Mouse (Mus musculus) layer of hippocampus, adult 18-20 months (tissue): ENCODE measurements around the gene B4gat1. TPM values are rescaled to one million over a fixed set of nuclear protein-coding genes. Genes with fewer than 3 reads are reported as not detected.

Experiments
- DNase-seq, 2 experiments: peaks; one replicate each; pipeline ENCODE4 v3.0.0; 2022; ENCODE audit warnings: low spot score in 2 of 2
- total RNA-seq, 2 experiments: library from RNA; stranded (reverse); gene quantifications; 2 replicates each; pipeline ENCODE4 v1.2.3; 2021

The B4gat1 gene
- total RNA-seq, 2 experiments from 2014 or later: 114 to 120 TPM

DNA sequence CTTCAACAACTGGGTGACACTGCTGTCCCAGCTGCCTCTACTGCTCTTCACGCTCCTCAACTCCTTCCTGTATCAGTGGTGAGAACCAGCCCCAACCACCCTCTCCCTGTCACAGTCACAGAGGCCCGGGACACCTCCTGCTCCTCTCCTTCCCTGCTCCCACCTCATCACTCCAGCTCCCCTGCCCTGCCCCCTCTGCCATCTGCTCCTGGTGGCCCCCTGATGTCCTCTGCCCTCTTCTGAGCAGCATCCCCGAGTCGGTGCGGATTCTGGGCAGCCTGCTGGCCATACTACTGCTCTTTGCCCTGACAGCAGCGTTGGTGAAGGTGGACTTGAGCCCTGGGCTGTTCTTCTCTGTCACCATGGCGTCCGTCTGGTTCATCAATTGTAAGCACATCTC, 12.5 kb upstream of the B4gat1 start:
- DNase-seq: no peak

DNA sequence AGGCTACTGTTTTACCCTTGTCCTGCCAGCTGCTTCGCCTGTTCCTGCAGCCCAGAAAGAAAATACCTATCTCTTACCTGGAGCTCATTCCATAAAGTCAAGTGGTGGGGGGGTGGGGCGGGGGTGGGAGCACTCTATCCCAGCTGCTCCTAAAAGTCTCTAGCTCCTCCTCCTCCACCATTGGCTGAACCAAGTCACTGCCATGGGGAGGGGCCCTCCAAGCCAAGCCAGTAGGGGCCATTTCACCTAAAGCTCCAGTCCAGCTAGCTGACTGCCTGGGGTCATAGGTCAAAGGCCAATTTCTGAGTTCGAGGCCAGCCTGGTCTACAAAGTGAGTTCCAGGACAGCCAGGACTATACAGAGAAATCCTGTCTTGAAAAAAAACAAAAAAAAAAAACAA, 5.9 kb upstream of the B4gat1 start:
- DNase-seq: no peak

DNA sequence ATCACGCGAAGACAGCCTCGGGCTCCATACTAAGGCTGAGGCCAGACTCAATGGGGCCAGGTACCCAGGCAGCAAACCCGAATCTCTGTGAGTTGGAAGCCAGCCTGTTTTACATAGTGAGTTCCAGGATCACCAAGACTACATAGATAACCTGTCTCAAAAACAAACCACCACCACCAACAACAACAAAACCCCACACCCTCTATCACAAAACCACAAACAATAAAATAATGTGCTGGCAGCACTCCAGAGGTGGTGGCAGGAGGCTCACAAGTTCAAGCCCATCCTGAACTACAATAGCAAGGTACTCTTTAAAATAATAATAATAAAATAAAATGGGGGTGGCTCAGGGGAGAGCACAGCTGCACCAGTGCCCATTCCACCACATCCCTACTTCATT, 2.0 kb upstream of the B4gat1 start:
- DNase-seq: no peak

DNA sequence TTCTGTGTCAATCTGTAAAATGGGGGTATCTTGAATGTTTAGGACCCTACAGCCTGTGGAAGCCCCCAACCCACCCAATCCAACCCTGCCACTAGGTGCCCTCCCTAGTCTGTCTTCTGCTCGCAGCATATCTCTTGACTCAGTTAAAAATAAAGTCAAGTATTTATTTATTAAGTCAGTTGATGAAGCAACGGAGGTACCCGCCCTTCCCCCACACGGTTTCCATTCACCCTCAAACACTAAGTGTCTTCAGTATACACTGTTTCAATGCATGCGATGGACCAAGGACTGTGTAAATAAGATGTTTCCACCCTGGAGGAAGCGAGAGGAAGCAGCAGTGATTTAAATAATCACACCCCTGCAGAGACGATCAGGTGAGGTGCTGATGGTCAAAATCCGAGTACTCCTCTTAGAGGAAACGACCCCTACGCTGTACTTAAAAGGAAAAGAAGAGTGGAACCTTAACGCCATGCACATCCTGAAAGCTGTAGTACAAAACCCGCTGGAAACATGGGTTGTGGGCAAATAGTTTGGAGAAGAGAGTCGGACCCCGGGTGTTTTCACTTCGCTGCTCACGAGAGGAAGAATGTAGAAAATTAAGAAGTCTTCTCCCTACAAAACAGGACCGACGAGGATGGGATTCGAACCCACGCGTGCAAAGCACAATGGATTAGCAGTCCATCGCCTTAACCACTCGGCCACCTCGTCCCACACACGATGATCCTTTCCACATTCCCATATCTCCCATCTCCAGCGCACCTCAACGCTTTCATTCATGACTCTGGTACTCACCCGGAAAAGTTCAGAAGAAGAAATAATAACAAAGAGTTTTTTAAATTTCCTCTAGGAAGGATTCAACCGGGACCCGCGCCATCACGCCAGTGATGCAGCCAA, 701 bp upstream of the B4gat1 start:
- DNase-seq: peak; percentile 86 to 91

DNA sequence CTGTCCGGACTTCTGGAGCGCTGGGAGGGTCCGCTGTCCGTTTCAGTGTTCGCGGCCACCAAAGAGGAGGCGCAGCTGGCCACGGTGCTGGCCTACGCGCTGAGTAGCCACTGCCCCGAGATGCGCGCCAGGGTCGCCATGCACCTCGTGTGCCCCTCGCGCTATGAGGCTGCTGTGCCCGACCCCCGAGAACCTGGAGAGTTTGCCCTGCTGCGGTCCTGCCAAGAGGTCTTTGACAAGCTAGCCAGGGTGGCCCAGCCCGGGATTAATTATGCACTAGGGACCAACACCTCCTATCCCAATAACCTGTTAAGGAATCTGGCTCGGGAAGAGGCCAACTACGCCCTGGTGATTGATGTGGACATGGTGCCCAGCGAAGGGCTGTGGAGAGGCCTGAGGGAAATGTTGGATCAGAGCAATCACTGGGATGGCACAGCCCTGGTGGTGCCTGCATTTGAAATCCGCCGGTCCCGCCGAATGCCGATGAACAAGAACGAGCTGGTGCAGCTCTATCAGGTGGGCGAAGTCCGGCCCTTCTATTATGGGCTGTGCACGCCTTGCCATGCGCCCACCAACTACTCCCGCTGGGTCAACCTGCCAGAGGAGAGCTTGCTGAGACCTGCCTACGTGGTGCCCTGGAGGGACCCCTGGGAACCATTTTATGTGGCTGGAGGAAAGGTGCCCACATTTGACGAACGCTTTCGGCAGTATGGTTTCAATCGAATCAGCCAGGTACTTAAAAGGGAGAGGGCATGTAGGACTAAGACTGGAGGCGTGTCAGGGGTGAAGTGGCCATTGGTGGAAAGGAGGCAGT, 882 bp downstream of the B4gat1 start:
- DNase-seq: peak in 1 of 2 experiments; percentile 33

DNA sequence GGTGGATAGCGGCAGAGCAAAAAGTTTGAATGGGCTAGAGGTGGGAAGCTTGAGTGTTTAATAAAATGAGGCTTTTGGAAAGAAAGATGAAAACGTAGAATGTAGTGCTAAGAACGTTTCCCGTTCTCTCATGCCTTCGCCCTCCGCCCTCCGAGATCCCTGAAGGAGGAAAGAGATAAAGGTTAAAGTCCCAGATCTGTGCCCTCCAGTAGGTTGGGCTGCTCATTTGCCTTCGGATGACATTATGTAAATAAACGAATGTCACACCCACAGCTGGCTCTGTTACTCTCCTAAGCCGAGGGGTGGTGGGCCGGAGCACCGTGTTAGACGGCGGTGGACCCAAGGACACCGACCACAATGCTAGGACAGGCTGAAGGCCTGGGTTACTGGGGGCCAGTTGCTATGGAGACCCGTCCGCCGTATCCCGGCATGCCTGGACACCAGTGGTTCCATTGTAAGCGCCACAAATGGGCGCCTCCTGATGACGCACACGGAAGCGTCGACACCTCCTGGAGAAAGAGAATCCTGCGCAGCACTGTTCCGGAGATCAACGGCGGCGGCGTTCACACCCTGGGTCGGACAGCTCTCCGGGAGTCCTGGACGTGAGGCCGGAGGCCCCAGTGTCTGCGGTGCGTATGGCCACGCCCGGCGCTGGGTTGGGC, 2.4 kb downstream of the B4gat1 start, which contains the start of gene Brms1:
Gene Brms1, plus strand, starts transcription at position 493 of the 662 bp plus-strand sequence.
- peak; percentile 88 to 96 for DNase-seq

DNA sequence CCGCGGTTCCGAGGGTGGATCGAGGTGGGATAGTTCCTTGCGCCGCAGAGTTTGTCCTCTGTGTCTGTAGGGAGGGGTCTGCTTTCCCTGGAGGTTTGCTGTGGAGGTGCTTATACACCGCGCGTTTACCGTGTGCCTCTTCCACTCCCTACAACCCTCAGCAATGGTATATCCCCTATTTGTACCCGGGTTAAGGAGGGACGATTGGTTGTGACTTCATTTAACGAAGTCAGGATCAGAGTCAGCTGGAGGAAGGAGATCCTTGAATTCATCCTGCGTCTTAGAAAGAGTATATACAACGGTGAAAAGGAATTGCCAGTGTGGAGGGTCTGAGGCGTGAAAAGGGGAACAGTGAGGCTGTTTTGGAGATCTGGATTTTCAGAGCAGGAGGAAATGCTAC, 3.0 kb downstream of the B4gat1 start:
- DNase-seq: no peak

DNA sequence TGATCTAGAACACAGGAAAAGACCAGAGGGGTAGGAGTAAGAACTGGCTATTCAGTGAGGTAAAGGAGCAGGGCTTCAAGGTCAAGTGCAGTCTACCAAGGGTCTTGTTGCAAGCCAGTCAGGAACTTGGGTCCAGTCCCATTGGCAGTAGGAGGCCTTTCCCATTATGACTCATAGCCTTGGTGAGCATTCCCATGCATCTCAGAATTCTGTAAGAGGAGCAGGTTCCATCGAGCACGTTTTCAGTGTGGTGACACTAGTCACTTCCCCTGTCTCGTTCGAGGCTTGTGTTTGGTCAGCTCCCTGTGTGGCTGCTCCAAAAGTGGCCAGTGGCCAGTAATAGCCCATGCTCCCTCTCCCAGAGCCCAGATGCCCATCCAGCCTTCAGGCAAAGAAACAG, 6.9 kb downstream of the B4gat1 start:
- DNase-seq: no peak

DNA sequence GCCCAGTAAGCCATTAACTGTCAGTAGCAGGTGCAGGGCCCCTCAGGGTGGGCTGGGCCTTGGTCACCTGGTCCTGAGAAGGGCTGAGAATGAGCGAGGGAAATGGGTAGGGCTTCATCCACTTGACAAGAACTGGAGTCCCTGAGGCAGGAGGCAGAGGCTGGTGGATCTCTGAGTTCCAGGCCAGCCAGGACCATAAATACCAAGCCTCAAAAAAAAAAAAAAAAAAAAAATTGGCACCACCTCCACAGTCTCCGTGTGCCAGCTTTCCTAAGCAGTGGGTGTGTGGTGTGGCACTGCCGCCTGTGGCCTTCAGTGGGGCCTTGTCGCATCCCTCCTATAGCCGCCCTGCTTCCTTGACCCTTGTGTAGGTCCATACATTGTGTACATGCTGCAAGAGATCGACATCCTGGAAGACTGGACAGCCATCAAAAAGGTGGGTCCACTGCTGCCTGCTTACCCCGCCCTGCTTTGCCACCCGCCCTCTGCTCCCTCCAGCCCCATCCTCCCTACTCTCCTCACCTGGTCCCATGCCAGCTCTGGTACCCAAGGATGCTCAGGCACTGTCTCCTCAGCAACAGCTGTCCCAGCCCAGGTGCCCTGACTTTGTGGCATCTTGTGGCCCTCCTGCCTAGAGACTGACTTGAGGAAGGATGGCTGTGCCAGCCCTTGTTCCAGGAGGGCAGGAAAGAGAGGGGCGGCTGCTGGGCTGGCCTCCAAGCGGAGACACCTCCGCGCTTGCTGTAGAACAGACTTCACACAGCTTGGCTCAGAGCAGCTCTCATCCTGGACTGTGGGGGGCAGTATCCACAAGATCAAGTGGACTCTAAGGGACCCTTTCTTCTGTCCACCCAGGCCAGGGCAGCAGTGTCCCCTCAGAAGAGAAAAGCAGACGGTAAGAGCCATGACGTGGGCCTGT, 9.8 kb downstream of the B4gat1 start:
- peak; percentile 73 to 84 for DNase-seq

DNA sequence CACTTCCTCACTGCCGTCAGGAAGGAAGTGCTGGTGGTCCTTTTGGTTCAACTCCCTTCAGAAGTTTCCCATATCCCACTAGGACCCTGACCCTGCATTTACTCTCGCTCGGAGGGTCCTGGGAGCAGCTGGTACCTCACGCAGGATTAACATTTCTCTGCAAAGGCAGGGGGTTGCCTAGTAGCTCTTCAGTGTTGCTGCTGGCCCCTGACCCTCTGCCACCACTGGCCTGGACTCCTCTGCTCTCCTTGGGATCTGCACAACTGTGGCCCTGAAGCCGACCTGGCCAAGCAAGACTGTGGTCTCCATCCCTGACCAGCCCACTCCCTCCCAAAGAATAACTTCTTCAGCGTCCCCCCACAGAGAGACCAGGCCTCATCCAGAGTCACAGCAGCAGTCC, 10.7 kb downstream of the B4gat1 start:
- DNase-seq: no peak

DNA sequence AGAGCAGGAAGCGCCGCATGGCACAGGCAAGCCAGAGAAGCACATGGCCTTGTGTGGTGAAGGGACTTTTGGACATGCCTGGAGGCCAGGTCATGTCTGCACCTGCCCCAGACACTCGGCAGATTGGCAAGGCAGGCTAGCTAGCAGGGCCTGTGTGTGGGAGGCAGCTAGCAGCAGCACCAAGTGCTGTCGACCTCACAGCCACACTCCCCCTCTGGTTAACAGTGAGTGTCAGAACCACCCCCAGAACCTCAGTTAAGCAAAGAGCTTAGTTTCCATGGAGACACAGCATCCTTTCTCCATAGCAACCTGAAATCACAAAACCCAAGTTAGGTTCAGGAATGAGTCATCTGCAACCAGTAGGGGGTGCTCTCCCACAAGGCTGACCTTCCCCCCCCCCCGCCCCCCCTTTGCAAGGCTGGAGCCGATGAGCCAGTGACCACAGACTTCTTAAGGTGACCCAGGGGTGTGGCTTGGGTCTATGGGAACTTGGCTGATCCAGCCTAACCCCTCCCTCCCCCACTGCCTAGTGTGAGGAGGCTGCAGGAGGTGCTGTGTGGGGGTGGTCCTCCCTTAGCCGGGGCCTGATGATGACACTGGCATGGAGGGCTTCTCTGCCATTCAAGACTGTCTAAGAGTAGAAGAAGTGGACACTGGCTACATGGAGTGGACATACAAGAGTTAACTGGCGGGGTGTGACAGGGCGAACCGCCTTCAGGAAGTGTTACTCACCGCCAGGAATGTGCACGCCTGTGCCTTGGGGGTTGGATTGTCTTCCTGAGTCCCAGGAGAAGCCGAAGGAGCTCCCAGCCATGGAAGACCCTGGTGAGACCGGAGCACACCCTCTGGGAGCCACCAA, 11.7 kb downstream of the B4gat1 start, which contains the start of gene Rin1:
Gene Rin1, plus strand, starts transcription at position 435 of the 859 bp plus-strand sequence.
- DNase-seq: peak; percentile 79 to 92

DNA sequence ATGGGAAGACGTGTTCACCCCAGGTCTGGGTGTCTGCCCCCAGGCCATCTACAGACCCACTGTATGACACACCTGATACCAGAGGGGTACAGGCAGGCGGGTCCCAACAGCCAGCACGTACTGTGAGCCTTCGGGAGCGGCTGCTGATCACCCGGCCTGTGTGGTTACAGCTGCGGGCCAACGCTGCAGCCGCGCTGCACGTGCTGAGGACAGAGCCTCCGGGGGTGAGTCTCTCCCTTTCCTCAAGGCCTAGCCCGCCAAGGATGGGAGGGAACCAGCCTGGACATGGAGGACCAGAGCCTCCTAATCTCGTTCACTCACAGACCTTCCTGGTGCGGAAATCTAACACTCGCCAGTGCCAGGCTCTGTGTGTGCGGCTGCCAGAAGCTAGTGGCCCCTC, 12.4 kb downstream of the B4gat1 start:
- no peak for DNase-seq

DNA sequence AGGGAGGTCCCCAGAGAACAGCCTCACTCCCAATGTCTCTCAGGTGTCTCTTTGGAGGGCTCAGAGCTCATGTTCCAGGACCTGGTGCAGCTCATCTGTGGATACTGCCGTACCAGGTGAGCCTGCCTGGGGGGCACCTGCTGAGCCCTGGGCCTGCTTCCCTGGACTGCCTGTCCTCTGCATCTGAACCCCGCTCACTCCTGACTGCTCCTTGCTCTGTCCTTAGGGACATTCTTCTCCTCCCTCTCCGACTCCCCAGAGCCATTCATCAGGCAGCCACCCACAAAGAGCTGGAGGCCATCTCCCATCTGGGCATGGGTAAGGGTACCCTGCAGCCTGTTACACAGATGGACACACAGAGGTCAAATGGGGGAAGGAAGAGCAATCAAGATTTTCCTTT, 12.9 kb downstream of the B4gat1 start:
- no peak for DNase-seq

DNA sequence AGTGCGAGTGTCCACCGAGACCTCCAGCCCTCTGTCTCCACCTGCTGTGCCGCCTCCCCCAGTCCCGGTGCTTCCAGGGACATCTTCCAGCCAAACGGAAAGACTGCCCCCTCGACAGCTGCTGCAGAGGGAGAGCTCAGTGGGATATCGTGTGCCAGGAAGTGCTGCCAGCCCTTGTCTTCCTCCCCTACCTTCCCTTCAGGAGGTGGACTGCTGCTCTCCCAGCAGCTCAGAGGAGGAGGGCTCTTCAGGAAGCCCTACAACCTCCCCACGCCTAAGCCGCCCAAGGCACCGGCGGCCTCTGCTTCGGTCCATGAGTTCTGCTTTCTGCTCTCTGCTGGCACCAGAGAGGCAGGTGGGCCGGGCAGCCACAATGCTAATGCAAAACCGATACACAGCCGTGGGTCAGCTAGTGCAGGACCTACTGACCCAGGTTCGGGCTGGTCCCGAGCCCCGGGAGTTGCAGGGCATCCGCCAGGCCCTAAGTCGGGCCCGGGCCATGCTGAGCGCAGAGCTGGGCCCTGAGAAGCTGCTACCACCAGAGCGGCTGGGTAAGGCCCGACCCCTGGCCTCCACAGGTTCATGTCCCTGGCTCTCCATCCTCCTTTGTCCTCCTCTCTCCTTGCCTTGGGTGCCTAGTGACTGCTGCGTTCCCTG, 13.7 kb downstream of the B4gat1 start:
- peak; percentile 55 to 65 for DNase-seq

DNA sequence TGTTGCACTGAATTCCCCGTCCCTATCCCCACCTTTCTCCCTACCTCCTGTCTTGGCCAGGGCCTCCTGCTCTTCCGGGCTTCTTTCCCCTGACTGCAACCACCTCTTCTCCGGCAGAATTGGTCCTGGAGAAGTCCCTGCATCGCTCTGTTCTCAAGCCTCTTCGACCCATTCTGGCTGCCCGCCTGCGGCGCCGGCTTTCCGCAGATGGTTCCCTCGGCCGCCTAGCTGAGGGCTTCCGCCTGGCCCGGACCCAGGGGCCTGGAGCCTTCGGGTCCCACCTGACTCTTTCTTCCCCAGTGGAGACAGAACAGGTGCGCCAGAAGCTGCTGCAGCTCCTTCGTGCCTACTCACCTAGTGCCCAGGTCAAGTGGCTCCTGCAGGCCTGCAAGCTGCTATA, 14.2 kb downstream of the B4gat1 start:
- no peak for DNase-seq

DNA sequence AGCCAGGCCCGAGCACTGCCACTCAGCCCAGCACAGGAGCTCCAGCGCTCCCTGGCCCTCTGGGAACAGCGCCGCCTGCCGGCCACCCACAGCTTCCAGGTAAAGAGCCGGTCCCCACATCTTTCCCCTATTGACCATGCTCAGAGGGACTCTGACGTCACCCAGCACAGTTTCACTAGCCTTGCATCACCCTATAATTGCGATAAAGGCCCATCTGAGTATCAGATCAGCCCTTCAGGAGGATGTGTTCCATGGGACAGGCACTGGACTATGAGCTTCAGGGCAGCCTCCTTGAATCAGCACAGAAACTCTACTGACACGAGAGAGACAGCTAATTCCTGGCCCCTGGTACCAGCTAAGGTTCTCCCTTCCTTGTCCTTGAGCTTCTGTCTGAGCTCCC, 15.3 kb downstream of the B4gat1 start:
- DNase-seq: no peak

DNA sequence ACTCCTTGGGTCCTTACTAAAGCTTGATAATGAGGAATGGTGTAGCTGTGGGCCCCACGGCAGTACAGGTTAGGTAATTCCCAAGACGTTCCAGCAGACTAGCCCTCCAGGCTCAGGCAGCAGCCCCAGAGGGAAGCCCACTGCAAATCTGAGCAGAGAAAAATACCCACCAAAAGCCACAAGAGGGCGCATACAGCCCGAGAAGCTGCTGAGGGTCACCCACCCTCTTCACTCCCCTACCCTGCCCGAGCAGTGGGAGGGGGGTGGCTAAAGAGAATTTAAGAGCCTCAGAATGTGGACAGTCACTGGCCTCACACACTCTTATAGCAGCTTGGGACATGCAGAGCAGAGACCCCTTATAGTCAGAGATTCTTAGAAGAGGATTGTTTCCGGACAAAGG, 17.6 kb downstream of the B4gat1 start:
- no peak for DNase-seq

DNA sequence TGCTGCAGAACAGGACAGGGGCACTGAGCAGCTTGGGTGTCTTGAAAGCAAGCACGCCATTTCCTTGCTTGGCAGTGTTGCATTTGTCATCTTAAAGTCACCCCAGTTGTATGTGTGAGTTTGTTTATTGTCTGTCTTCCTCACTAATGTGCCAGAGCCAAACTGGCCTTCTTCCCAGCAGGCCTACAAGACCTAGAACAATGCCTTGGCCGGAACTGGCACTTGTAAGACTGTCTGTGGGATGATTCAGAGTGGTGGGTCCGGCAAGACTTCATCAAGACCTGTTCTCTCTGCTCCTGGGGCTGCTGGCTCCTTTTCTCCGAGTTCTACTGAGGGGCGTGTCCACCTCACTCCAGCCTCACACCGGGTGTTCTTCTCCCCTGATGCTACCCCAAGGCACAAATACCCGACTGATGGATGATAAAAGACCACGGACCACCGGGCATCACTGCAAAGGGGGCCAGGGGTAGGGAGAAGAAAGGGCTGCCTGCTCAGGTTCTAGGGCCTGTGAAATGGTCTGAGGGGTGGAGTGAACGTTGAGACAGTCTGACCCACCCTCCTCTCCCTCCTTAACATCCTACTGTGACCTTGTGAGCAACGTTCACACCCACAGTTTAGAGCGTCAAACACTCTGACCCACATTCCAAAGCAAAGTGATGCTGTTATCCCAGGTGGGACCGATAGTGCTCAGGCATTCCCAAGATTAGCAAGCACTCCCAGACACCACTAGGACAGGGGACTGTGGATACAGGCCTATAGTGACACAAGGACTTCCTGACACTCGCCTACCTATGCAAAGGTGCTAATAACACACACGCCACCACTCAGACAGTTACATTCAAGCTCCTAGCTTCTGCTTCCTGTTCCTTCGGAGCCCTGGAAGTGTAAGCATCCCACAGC, 19.5 kb downstream of the B4gat1 start:
- no peak for DNase-seq
